Mouse (Mus musculus): ENCODE measurements around the gene Gm17949. TPM values are rescaled to one million over a fixed set of nuclear protein-coding genes. Genes with fewer than 3 reads are reported as not detected.

Gm17949 gene
- total RNA-seq (2021), result under 1 TPM; 0.25 to 0.45 TPM
- long read RNA-seq, experiment 1, partial matches to known transcripts, result 0 of 28 reads
- long read RNA-seq, experiment 1, other reads (novel, unspliced or antisense), result 28 of 28 reads
- long read RNA-seq, experiment 2, partial matches to known transcripts, result 0 of 37 reads
- long read RNA-seq, experiment 2, other reads (novel, unspliced or antisense), result 37 of 37 reads

GRCm38 (mm10) chr17:57011236-57012141 is at the start of gene Gm17949, which contains the start of gene Gtf2f1:
Gene Gm17949 (plus strand): TSS chr17:57011469.
Gene Gtf2f1 (minus strand): TSS chr17:57011288.
- DNase-seq (ENCODE audit: low spot score in 2 of 2), result peak; percentile 81 to 90

DNA sequence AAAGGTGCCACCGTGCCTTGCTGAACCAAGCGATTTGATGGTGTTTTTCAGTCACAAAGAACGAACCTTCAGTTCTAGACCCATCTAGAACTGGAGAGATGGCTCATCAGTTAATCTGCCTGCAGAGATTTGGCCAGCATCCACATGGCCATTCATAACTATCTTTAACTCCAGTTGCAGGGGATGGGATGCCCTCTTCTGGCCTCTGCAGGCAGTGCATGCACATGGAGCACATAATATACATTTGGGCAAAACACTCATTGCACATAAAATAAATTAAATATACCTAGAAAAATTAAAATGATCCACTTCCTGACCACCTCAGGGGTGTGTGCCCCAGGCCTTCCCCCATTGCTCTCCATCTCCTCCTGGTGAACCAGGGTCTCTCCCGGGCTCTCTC is 49.4 kb upstream of the Gm17949 start:
- no peak for DNase-seq (ENCODE audit: low spot score in 2 of 2)

DNA sequence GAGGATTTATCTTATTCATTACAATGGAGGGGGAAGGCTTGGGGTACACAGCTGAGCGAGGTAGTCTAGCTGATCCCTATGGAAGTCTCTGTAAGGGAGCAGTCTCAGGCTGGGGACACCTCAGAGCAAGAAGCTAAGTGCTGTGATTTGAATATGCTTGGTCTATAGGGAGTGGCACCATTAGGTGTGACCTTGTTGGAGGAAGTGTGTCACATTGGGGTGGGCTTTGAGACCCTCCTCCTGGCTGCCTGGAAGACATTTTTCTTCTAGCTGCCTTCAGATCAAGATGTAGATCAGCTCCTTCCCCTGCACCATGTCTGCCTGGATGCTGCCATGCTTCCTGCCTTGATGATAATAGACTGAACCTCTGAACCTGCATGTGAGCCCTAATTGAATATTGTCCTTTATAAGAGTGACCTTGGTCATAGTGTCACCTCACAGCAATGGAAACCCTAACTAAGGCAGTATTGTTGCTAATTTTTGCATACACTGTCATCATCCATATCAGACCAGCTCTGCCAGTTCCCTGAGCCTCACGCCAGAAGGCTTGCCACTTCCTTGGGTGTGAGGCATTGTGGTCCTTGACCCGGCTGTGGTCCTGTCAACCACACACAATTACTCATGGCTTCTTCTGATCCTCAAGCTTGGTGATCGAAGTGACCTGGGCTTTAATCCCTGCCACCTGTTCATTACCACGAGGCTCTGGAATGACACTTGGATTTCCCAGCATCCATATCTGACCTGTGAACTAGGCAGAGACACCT is 48.4 kb upstream of the Gm17949 start:
- DNase-seq (ENCODE audit: low spot score in 2 of 2), result no peak

DNA sequence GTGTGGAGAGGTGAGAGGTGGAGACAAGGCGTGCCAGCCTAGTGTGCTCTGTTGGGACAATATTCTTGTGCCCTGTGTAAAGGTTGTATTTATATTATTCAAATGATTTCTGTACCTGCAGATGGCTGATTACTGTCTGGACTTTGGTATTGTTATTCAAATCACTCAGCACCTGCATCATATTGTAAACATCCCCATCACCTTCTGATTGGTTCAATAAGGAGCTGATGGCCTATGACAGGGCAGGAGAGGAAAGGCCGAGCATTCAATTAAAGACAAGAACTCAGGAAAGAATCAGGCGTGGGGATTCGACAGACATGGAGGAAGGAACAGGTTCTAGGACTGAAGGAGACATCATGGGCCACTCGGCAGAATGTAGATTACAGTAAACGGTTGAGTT is 47.6 kb upstream of the Gm17949 start:
- DNase-seq (ENCODE audit: low spot score in 2 of 2), result no peak

- no peak for DNase-seq (ENCODE audit: low spot score in 2 of 2)
Observed at GRCm38 (mm10) chr17:56969321-56969720, 41.9 kb upstream of the Gm17949 start.

DNA sequence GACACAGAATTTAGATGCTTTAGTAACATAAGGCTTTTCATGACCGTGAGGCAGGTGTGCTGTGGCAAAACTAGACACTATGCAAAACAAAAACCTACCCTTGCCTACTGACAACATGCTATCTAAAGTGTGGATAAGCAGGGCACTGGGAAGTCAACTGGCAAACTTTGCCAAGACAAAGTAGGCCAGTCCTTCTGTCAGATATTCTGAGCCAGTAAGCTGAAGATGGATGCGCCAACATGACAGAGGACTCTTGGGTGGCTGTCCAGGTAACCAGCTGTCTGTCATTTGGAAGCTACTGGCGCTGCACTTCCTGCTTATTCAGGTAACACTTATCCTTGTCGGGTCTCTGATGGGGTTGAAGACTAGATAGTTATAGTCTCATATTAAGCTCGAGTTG is 41.2 kb upstream of the Gm17949 start:
- DNase-seq (ENCODE audit: low spot score in 2 of 2), result no peak

DNA sequence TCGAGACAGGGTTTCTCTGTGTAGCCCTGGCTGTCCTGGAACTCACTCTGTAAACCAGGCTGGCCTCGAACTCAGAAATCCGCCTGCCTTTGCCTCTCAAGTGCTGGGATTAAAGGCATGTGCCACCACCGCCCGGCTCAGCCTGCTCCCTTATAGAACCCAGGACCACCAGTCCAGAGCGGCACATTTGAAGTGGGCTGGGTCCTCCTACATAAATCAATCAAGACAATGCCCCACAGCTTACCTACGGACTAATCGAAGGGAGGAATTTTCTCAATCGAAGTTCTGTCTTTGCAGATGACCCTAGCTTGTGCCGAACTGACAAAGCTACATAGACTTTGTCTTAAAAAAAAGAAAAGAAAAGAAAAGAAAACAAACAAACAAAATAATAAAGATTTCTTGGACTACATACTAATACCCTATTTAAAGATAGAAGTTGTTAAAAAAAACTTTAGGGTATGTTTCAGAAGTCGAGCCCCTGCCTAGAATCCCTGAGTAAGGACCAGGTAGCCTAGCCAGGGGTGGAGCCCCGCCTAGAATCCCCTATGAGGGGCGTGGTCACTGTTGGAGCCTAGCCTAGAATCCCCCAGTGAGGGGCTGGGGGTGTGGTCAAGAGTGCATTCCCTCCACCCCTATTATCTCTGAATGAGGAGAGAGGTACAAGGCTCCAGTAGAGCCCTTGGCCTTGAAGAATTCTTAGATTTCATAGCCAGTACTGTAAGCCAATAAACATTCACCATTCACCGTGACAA is 37.1 kb upstream of the Gm17949 start:
- no peak for DNase-seq (ENCODE audit: low spot score in 2 of 2)

- no peak for DNase-seq (ENCODE audit: low spot score in 2 of 2)
Observed at GRCm38 (mm10) chr17:56974708-56975240, 36.5 kb upstream of the Gm17949 start.

- DNase-seq (ENCODE audit: low spot score in 2 of 2), result no peak
Observed at GRCm38 (mm10) chr17:56975391-56975790, 35.9 kb upstream of the Gm17949 start.

- DNase-seq (ENCODE audit: low spot score in 2 of 2), result no peak
Observed at GRCm38 (mm10) chr17:56976531-56977390, 34.5 kb upstream of the Gm17949 start.

- no peak for DNase-seq (ENCODE audit: low spot score in 2 of 2)
Observed at GRCm38 (mm10) chr17:56979524-56979923, 31.7 kb upstream of the Gm17949 start.

DNA sequence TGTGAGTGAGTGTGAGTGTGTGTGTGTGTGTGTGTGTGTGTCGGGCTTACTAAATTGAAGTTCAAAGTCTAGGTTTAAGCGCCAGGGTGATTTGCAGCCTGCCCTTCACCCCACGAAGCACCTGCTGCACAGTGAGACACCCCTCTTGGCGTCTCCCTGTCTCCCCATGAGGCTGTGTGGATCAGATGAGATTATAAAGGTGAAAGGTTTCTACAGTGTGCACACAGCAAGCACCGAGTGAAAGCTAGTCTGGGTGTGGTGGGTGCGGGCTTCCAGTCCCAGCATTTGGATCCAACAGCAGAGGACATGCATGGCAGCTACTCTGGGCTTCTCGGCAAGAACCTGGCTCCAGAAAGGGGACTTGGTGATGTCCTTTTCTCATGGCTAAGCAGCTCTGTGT is 30.2 kb upstream of the Gm17949 start:
- no peak for DNase-seq (ENCODE audit: low spot score in 2 of 2)

GRCm38 (mm10) chr17:56982013-56982412 is 29.3 kb upstream of the Gm17949 start, which contains the start of gene Acer1:
Gene Acer1 (minus strand): TSS chr17:56982126.
- DNase-seq (ENCODE audit: low spot score in 2 of 2), result no peak

DNA sequence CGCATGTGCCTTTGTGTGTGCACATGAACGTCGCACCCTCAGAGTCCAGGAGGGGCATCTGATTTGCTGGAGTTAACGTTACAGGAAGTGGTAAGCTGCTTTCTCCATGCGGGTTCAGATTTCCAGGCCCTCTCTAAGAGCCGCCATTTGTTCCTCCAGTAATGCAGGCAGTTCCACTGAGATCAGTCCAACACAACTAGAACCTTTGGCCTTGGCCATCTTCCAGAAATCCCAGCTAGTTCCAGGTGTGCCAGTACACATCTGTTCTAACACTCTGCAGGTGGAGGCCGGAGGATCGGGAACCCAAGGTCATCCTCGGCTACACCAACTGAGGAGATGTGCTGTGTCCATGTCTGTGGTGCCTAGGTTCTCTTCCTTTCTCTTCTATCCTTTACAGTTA is 26.4 kb upstream of the Gm17949 start:
- no peak for DNase-seq (ENCODE audit: low spot score in 2 of 2)

GRCm38 (mm10) chr17:56985656-56986055 is 25.6 kb upstream of the Gm17949 start:
- DNase-seq (ENCODE audit: low spot score in 2 of 2), result no peak

GRCm38 (mm10) chr17:56986105-56986805 is 25.0 kb upstream of the Gm17949 start:
- no peak for DNase-seq (ENCODE audit: low spot score in 2 of 2)

DNA sequence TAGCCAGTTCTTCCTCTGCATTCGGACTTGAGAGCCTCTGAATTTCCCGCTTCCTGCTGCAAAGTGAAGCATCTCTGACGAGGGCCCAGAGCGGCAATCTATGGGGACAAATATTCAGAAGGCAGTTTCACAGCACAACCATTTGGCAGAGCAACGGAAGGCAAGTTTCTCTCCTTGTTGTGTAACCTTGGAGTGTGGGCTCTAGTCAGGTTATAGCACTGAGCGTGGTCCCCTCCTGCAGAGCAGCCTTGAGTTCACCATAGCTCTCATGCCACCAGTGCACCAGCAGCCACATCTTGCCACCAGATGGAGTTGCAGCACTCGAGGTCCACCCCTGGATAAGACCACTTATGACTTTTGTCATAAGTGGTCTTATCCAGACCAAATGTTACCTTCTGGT is 22.8 kb upstream of the Gm17949 start:
- no peak for DNase-seq (ENCODE audit: low spot score in 2 of 2)

DNA sequence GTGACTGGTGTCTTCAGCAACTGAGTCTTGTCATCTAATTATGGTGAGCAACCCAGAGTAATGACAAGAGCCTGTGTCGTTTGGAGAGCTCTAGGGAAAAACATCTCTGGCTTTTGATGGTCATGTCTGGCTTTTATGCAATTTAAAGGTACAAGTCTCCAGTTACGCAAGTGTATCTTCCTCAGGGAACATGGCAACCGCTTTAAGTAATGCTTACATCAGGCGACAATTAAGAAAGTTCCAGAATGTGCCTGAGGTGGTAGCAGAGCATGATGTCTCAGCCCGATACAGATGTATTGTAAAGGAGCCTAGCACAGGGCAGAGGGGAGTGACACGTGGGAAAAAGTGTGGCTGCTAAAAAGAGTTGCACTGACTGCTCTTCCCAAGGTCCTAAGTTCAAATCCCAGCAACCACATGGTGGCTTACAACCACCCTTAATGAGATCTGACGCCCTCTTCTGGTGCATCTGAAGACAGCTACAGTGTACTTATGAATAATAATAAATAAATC is 22.3 kb upstream of the Gm17949 start:
- no peak for DNase-seq (ENCODE audit: low spot score in 2 of 2)

All from adrenal gland, postnatal 4 days (tissue).